ENCODE assay signal across 8 mouse cellular contexts in the genomic region with DNA sequence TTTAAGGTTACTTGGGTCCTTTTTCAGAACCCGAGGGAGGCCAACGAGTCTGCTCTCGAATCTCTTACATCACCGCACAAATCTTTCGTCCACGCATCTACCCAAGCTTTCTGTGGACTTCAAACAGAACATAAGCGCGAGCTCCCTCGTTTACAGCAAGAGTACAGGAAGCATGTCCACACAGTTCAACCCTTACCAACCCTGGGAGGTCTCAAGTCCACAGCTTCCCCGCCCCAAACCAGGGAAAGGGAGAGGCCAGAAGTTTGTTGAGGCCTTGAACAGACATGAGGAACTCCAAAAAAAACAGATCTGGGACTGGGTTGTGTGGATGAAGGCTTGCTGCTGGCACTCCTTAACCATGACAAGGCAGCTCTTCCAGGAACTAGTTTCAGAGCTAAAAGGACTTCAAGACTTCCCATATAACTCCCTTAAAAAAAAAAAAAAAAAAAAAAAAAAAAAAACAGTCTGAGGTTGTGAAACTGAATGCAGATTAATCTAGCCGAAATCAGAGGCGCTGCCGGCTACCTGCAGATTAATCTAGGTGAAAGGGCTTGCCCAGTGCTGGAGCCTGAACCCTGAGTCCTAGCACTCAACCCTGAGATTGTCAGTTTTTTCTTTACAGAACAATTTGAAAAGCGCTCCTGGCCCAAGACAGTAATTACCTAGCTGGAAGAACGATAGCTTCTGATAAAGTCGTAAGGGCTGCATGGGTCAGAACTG. TPM values are rescaled to one million over a fixed set of nuclear protein-coding genes. Genes with fewer than 3 reads are reported as not detected.
A peak's percentile ranks its signal among the peaks of the same experiment; 100 is the strongest.
DNase-seq lines count a peak whose midpoint lies in the region; ATAC-seq and TF ChIP-seq lines count a peak whose summit lies in the region.

No protein-coding gene starts in this region.

- H3K27ac ChIP-seq in cortical plate, adult 2 months (ENCODE audit: insufficient read depth, low read length), result no peak overlapping the region
- peak overlapping the region; percentile 12 for H3K27ac ChIP-seq in intestine, embryonic 16.5 days (ENCODE audit: low read length)
- H3K27ac ChIP-seq in midbrain, postnatal 0 days (ENCODE audit: low read depth, low read length), result no peak overlapping the region

- DNase-seq in kidney, adult 18-20 months, result peak; percentile 27
- no peak for DNase-seq in kidney, adult 8-10 months
- no peak for DNase-seq in midbrain, postnatal 0 days (ENCODE audit: low spot score)
- DNase-seq in thymus, postnatal 4 days, result no peak
- DNase-seq in spleen, postnatal 36 days (ENCODE audit: low spot score in 2 of 2), result no peak
- no peak for DNase-seq in heart, adult 8-10 months (ENCODE audit: low spot score)

- TF ChIP-seq POLR2A in cortical plate, adult 2 months (IDR thresholded peaks at IDR 0.05; ENCODE audit: extremely low read depth, insufficient read depth, low read length), result no peak

- 78% methylated on average over 16 of the region's 16 CpGs for WGBS in intestine, embryonic 16.5 days
- WGBS in midbrain, postnatal 0 days, result 93% methylated on average over 16 of the region's 16 CpGs

- H3K9me3 ChIP-seq in intestine, embryonic 16.5 days (ENCODE audit: control insufficient read depth, low read length), result no peaks in the 10 kb centered on the region
- no peaks in the 10 kb centered on the region for H3K9me3 ChIP-seq in midbrain, postnatal 0 days (ENCODE audit: low read length)

- peaks cover 3% of the 10 kb centered on the region for H3K4me1 ChIP-seq in cortical plate, adult 2 months (ENCODE audit: control insufficient read depth, insufficient read depth, low read length)
- H3K4me1 ChIP-seq in intestine, embryonic 16.5 days (ENCODE audit: control insufficient read depth, insufficient read depth, low read length), result peaks cover 13% of the 10 kb centered on the region
- H3K4me1 ChIP-seq in midbrain, postnatal 0 days (ENCODE audit: insufficient read depth, low read length), result no peaks in the 10 kb centered on the region

- TF ChIP-seq CTCF in cortical plate, adult 2 months (IDR thresholded peaks at IDR 0.05; ENCODE audit: extremely low read depth, insufficient read depth, low read length), result no peak
- TF ChIP-seq CTCF in midbrain, postnatal 0 days (IDR thresholded peaks at IDR 0.05), result no peak

- peak overlapping the region; percentile 60 for H3K4me2 ChIP-seq in intestine, embryonic 16.5 days (ENCODE audit: low read depth, low read length)
- peak overlapping the region; percentile 63 for H3K4me2 ChIP-seq in midbrain, postnatal 0 days (ENCODE audit: low read depth, low read length, poor library complexity, severe bottlenecking)

- H3K27me3 ChIP-seq in intestine, embryonic 16.5 days (replicated peaks; ENCODE audit: control insufficient read depth, insufficient read depth, low read length), result no peaks in the 10 kb centered on the region
- H3K27me3 ChIP-seq in midbrain, postnatal 0 days (ENCODE audit: insufficient read depth, low read length), result no peaks in the 10 kb centered on the region

- peak overlapping the region; percentile 82 for H3K9ac ChIP-seq in intestine, embryonic 16.5 days (ENCODE audit: low read depth, low read length)
- peak overlapping the region; percentile 63; the same call in 1 of the 2 replicates for H3K9ac ChIP-seq in midbrain, postnatal 0 days (replicated peaks; ENCODE audit: low read length, poor library complexity, severe bottlenecking)

- peaks cover 2% of the 10 kb centered on the region; the same call in 1 of the 2 replicates for H3K36me3 ChIP-seq in intestine, embryonic 16.5 days (ENCODE audit: control insufficient read depth, insufficient read depth, low read length)
- H3K36me3 ChIP-seq in midbrain, postnatal 0 days (ENCODE audit: insufficient read depth, low read length), result peaks cover 5% of the 10 kb centered on the region; the same call in 1 of the 2 replicates

- H3K4me3 ChIP-seq in cortical plate, adult 2 months (ENCODE audit: insufficient read depth, low read length), result peak overlapping the region; percentile 84; the same call in 1 of the 2 replicates
- peak overlapping the region; percentile 67 for H3K4me3 ChIP-seq in intestine, embryonic 16.5 days (ENCODE audit: low read length)
- H3K4me3 ChIP-seq in midbrain, postnatal 0 days (ENCODE audit: low read depth, low read length), result peak overlapping the region; percentile 73

- ATAC-seq in intestine, embryonic 16.5 days, result no peak
- no peak for ATAC-seq in midbrain, postnatal 0 days (ENCODE audit: low FRiP score)

RNA-seq across cellular contexts. Expression of a gene that starts 1.3 kb away (rescaled TPM):
- 29.8 and 30.3 TPM in 2 replicates for polyA plus RNA-seq in cortical plate, adult 2 months (2012; rRNA removed)
- polyA plus RNA-seq in intestine, embryonic 16.5 days (2015; fragmentation: Nextera tagmentation; extraction: Ambion mirVana), result 37.5 and 39.5 TPM in 2 replicates
- total RNA-seq in midbrain, postnatal 0 days (2014; rRNA removed), result 24.2 and 25.8 TPM in 2 replicates
- 17.5 and 19.7 TPM in 2 replicates for polyA plus RNA-seq in midbrain, postnatal 0 days (2015; fragmentation: Nextera tagmentation; extraction: Ambion mirVana)
- total RNA-seq in heart, adult 8-10 months (2022), result 10 to 100 TPM; 12.3 to 13.3 (median 12.6) TPM

RNA-seq across cellular contexts. Expression of a gene that starts 1.5 kb away (rescaled TPM):
- 7.2 and 7.6 TPM in 2 replicates for polyA plus RNA-seq in cortical plate, adult 2 months (2012; rRNA removed)
- 9.3 and 10.3 TPM in 2 replicates for polyA plus RNA-seq in intestine, embryonic 16.5 days (2015; fragmentation: Nextera tagmentation; extraction: Ambion mirVana)
- total RNA-seq in midbrain, postnatal 0 days (2014; rRNA removed), result 6.4 and 7.7 TPM in 2 replicates
- polyA plus RNA-seq in midbrain, postnatal 0 days (2015; fragmentation: Nextera tagmentation; extraction: Ambion mirVana), result 5.5 and 7.4 TPM in 2 replicates
- 1 to 10 TPM; 2.2 to 2.7 (median 2.5) TPM for total RNA-seq in heart, adult 8-10 months (2022)

RNA-seq across cellular contexts. Expression of a gene that starts 17.7 kb away (rescaled TPM):
- polyA plus RNA-seq in cortical plate, adult 2 months (2012; rRNA removed), result 55.7 and 64.2 TPM in 2 replicates
- polyA plus RNA-seq in intestine, embryonic 16.5 days (2015; fragmentation: Nextera tagmentation; extraction: Ambion mirVana), result 18.3 and 19.6 TPM in 2 replicates
- 80.8 and 100 TPM in 2 replicates for total RNA-seq in midbrain, postnatal 0 days (2014; rRNA removed)
- 50.8 and 54.1 TPM in 2 replicates for polyA plus RNA-seq in midbrain, postnatal 0 days (2015; fragmentation: Nextera tagmentation; extraction: Ambion mirVana)
- 10 to 100 TPM; 23.1 to 24.9 (median 23.5) TPM for total RNA-seq in heart, adult 8-10 months (2022)

RNA-seq across cellular contexts. Expression of a gene that starts 19.1 kb away (rescaled TPM):
- polyA plus RNA-seq in cortical plate, adult 2 months (2012; rRNA removed), result 17.0 and 17.3 TPM in 2 replicates
- 11.7 and 13.4 TPM in 2 replicates for polyA plus RNA-seq in intestine, embryonic 16.5 days (2015; fragmentation: Nextera tagmentation; extraction: Ambion mirVana)
- 24.8 and 25.1 TPM in 2 replicates for total RNA-seq in midbrain, postnatal 0 days (2014; rRNA removed)
- polyA plus RNA-seq in midbrain, postnatal 0 days (2015; fragmentation: Nextera tagmentation; extraction: Ambion mirVana), result 35.3 and 36.0 TPM in 2 replicates
- total RNA-seq in heart, adult 8-10 months (2022), result 1 to 10 TPM; 4.6 to 6.1 (median 5.1) TPM

RNA-seq across cellular contexts. Expression of a gene that starts 23.6 kb away (rescaled TPM):
- polyA plus RNA-seq in cortical plate, adult 2 months (2012; rRNA removed), result 1.3 and 1.6 TPM in 2 replicates
- polyA plus RNA-seq in intestine, embryonic 16.5 days (2015; fragmentation: Nextera tagmentation; extraction: Ambion mirVana), result 3.2 and 3.9 TPM in 2 replicates
- not detected in 2 replicates for total RNA-seq in midbrain, postnatal 0 days (2014; rRNA removed)
- 0.31 and 0.62 TPM in 2 replicates for polyA plus RNA-seq in midbrain, postnatal 0 days (2015; fragmentation: Nextera tagmentation; extraction: Ambion mirVana)
- total RNA-seq in heart, adult 8-10 months (2022), result 1 to 10 TPM; 2.9 to 7.2 (median 3.1) TPM
